Mouse (Mus musculus) heart, adult 9 months (tissue): ENCODE data around the gene Plekho2.
A peak's percentile ranks its signal among the peaks of the same experiment; 100 is the strongest.

Experiments used
- DNase-seq, 2 experiments: peaks; one replicate each; pipeline ENCODE4 v3.0.0; 2022; ENCODE audit warnings: low spot score in 2 of 2

The Plekho2 gene

GRCm38 (mm10) chr9:65555001-65555405 lies 24.8 kb downstream of the Plekho2 start:
- DNase-seq, result no peak

- no peak for DNase-seq
Observed at GRCm38 (mm10) chr9:65552711-65553110, 27.1 kb downstream of the Plekho2 start.

- DNase-seq, result peak; percentile 26 to 73
Observed at GRCm38 (mm10) chr9:65552141-65552540, 27.7 kb downstream of the Plekho2 start.

- peak; percentile 89 to 96 for DNase-seq
Observed at GRCm38 (mm10) chr9:65551035-65551434, 28.8 kb downstream of the Plekho2 start.

- DNase-seq, result peak in 1 of 2 experiments; percentile 77
Observed at GRCm38 (mm10) chr9:65550079-65550831, 29.6 kb downstream of the Plekho2 start.

GRCm38 (mm10) chr9:65549643-65550042 lies 30.2 kb downstream of the Plekho2 start:
- no peak for DNase-seq

- DNase-seq, result no peak
Observed at GRCm38 (mm10) chr9:65549139-65549538, 30.7 kb downstream of the Plekho2 start.

GRCm38 (mm10) chr9:65548311-65548710 lies 31.5 kb downstream of the Plekho2 start:
- no peak for DNase-seq

GRCm38 (mm10) chr9:65547844-65548243 lies 32.0 kb downstream of the Plekho2 start:
- no peak for DNase-seq

- DNase-seq, result no peak
Observed at GRCm38 (mm10) chr9:65547111-65547510, 32.7 kb downstream of the Plekho2 start.

GRCm38 (mm10) chr9:65546413-65546695 lies 33.5 kb downstream of the Plekho2 start:
- DNase-seq, result no peak

- DNase-seq, result no peak
Observed at GRCm38 (mm10) chr9:65545635-65546412, 34.0 kb downstream of the Plekho2 start.

- peak in 1 of 2 experiments; percentile 65 for DNase-seq
Observed at GRCm38 (mm10) chr9:65542111-65542524, 37.7 kb downstream of the Plekho2 start.

GRCm38 (mm10) chr9:65541126-65542068 lies 38.4 kb downstream of the Plekho2 start:
- peak; percentile 72 to 79 for DNase-seq

- no peak for DNase-seq
Observed at GRCm38 (mm10) chr9:65539697-65540096, 40.1 kb downstream of the Plekho2 start.

GRCm38 (mm10) chr9:65537901-65538630 lies 41.8 kb downstream of the Plekho2 start:
- no peak for DNase-seq

- DNase-seq, result no peak
Observed at GRCm38 (mm10) chr9:65536491-65536890, 43.3 kb downstream of the Plekho2 start.

- DNase-seq, result peak in 1 of 2 experiments; percentile 72
Observed at GRCm38 (mm10) chr9:65535789-65536469, 43.9 kb downstream of the Plekho2 start.

- peak; percentile 50 to 69 for DNase-seq
Observed at GRCm38 (mm10) chr9:65535191-65535722, 44.6 kb downstream of the Plekho2 start.

- DNase-seq, result no peak
Observed at GRCm38 (mm10) chr9:65534111-65534510, 45.7 kb downstream of the Plekho2 start.
